Mouse (Mus musculus): ENCODE results near the gene Etv6. TPM values are rescaled to one million over a fixed set of nuclear protein-coding genes. Genes with fewer than 3 reads are reported as not detected.

Gene Etv6
- total and polyA plus RNA-seq, 2 experiments from 2014 or later: 6.1 to 30.3 TPM

GRCm38 (mm10) chr6:134222248-134222929 is 186.9 kb downstream of the Etv6 start:
- Histone ChIP-seq H3K4me1 (ENCODE audit: control insufficient read depth, insufficient read depth) (0 out of 2 replicates have a peak, but pooled peaks cover 16% of the 10 kb centered on the region), H3K4me3 (ENCODE audit: low read depth, low read length) (no peak overlapping the region)
- ATAC-seq (ENCODE audit: insufficient read depth, low read depth): no peak

GRCm38 (mm10) chr6:134225564-134225963 is 190.1 kb downstream of the Etv6 start:
- H3K36me3 ChIP-seq (replicated peaks; ENCODE audit: control insufficient read depth, insufficient read depth, low read length): peaks cover 12% of the 10 kb centered on the region
- no peak overlapping the region for H3K27ac ChIP-seq (ENCODE audit: low read depth)
- WGBS: 90% methylated on average over 11 of the region's 11 CpGs
- no peaks in the 10 kb centered on the region for H3K9me3 ChIP-seq (replicated peaks; ENCODE audit: control insufficient read depth, low read length)
- no peak overlapping the region for H3K4me3 ChIP-seq (ENCODE audit: low read depth, low read length)
- 0 out of 2 replicates have a peak, but pooled peaks cover 5% of the 10 kb centered on the region for H3K4me1 ChIP-seq (ENCODE audit: control insufficient read depth, insufficient read depth)
- ATAC-seq (ENCODE audit: insufficient read depth, low read depth) (no peak), DNase-seq (ENCODE audit: low spot score) (no peak)
- H3K27me3 ChIP-seq (ENCODE audit: control insufficient read depth, insufficient read depth, low read length): no peaks in the 10 kb centered on the region
- no peak overlapping the region for H3K4me2 ChIP-seq (ENCODE audit: low read depth, low read length)
- no peak for TF ChIP-seq CTCF (IDR thresholded peaks at IDR 0.05; ENCODE audit: low read depth)
- TF ChIP-seq EP300 (IDR thresholded peaks at IDR 0.05; ENCODE audit: low read depth): no peak
- no peak overlapping the region for H3K9ac ChIP-seq (replicated peaks; ENCODE audit: low read depth, low read length)

More at GRCm38 (mm10) chr6:134222248-134222929, 186.9 kb downstream of the Etv6 start:
- H3K9me3 ChIP-seq (replicated peaks; ENCODE audit: control insufficient read depth, low read length): no peaks in the 10 kb centered on the region
- H3K9ac ChIP-seq (replicated peaks; ENCODE audit: low read depth, low read length): no peak overlapping the region
- H3K36me3 ChIP-seq (replicated peaks; ENCODE audit: control insufficient read depth, insufficient read depth, low read length): peaks cover 6% of the 10 kb centered on the region
- DNase-seq (ENCODE audit: low spot score): no peak
- 63% methylated on average over 8 of the region's 8 CpGs for WGBS
- no peak for TF ChIP-seq CTCF (IDR thresholded peaks at IDR 0.05; ENCODE audit: low read depth)
- no peak for TF ChIP-seq EP300 (IDR thresholded peaks at IDR 0.05; ENCODE audit: low read depth)
- H3K27me3 ChIP-seq (ENCODE audit: control insufficient read depth, insufficient read depth, low read length): no peaks in the 10 kb centered on the region
- no peak overlapping the region for H3K4me2 ChIP-seq (ENCODE audit: low read depth, low read length)
- H3K27ac ChIP-seq (ENCODE audit: low read depth): no peak overlapping the region

- H3K27ac ChIP-seq (ENCODE audit: low read depth): no peak overlapping the region
- TF ChIP-seq EP300 (IDR thresholded peaks at IDR 0.05; ENCODE audit: low read depth): no peak
- no peak for TF ChIP-seq CTCF (IDR thresholded peaks at IDR 0.05; ENCODE audit: low read depth)
- H3K36me3 ChIP-seq (replicated peaks; ENCODE audit: control insufficient read depth, insufficient read depth, low read length): peaks cover 12% of the 10 kb centered on the region
- 66% methylated on average over 8 of the region's 8 CpGs for WGBS
- no peaks in the 10 kb centered on the region for H3K27me3 ChIP-seq (ENCODE audit: control insufficient read depth, insufficient read depth, low read length)
- no peak overlapping the region for H3K4me2 ChIP-seq (ENCODE audit: low read depth, low read length)
- DNase-seq (ENCODE audit: low spot score) (no peak), ATAC-seq (ENCODE audit: insufficient read depth, low read depth) (no peak)
- H3K9ac ChIP-seq (replicated peaks; ENCODE audit: low read depth, low read length): no peak overlapping the region
- no peak overlapping the region for H3K4me3 ChIP-seq (ENCODE audit: low read depth, low read length)
- no peaks in the 10 kb centered on the region for H3K9me3 ChIP-seq (replicated peaks; ENCODE audit: control insufficient read depth, low read length)
- H3K4me1 ChIP-seq (ENCODE audit: control insufficient read depth, insufficient read depth): no peaks in the 10 kb centered on the region
Measured at GRCm38 (mm10) chr6:134226349-134227169, 191.1 kb downstream of the Etv6 start.

GRCm38 (mm10) chr6:134236311-134236710 is 200.8 kb downstream of the Etv6 start:
- H3K27me3 ChIP-seq (ENCODE audit: control insufficient read depth, insufficient read depth, low read length): no peaks in the 10 kb centered on the region
- ATAC-seq (ENCODE audit: insufficient read depth, low read depth) (no peak), DNase-seq (ENCODE audit: low spot score) (no peak)
- TF ChIP-seq CTCF (IDR thresholded peaks at IDR 0.05; ENCODE audit: low read depth): no peak
- TF ChIP-seq EP300 (IDR thresholded peaks at IDR 0.05; ENCODE audit: low read depth): no peak
- no peaks in the 10 kb centered on the region for H3K9me3 ChIP-seq (replicated peaks; ENCODE audit: control insufficient read depth, low read length)
- H3K9ac ChIP-seq (replicated peaks; ENCODE audit: low read depth, low read length): no peak overlapping the region
- H3K4me2 ChIP-seq (ENCODE audit: low read depth, low read length): no peak overlapping the region
- WGBS: 61% methylated on average over 4 of the region's 4 CpGs
- H3K4me3 ChIP-seq (ENCODE audit: low read depth, low read length): no peak overlapping the region
- H3K4me1 ChIP-seq (ENCODE audit: control insufficient read depth, insufficient read depth): peaks cover 19% of the 10 kb centered on the region; the same call in 1 of the 2 replicates
- no peak overlapping the region for H3K27ac ChIP-seq (ENCODE audit: low read depth)
- peaks cover 20% of the 10 kb centered on the region for H3K36me3 ChIP-seq (replicated peaks; ENCODE audit: control insufficient read depth, insufficient read depth, low read length)

GRCm38 (mm10) chr6:134238455-134238854 is 203.0 kb downstream of the Etv6 start:
- H3K9ac ChIP-seq (replicated peaks; ENCODE audit: low read depth, low read length): no peak overlapping the region
- no peaks in the 10 kb centered on the region for H3K27me3 ChIP-seq (ENCODE audit: control insufficient read depth, insufficient read depth, low read length)
- no peaks in the 10 kb centered on the region for H3K9me3 ChIP-seq (replicated peaks; ENCODE audit: control insufficient read depth, low read length)
- DNase-seq (ENCODE audit: low spot score) (no peak), ATAC-seq (ENCODE audit: insufficient read depth, low read depth) (peak; percentile 65; the same call in 1 of the 2 replicates)
- no peak overlapping the region for H3K4me3 ChIP-seq (ENCODE audit: low read depth, low read length)
- peaks cover 18% of the 10 kb centered on the region for H3K36me3 ChIP-seq (replicated peaks; ENCODE audit: control insufficient read depth, insufficient read depth, low read length)
- no peak overlapping the region for H3K4me2 ChIP-seq (ENCODE audit: low read depth, low read length)
- H3K4me1 ChIP-seq (ENCODE audit: control insufficient read depth, insufficient read depth): peaks cover 24% of the 10 kb centered on the region; the same call in 1 of the 2 replicates
- TF ChIP-seq CTCF (IDR thresholded peaks at IDR 0.05; ENCODE audit: low read depth) (no peak), EP300 (IDR thresholded peaks at IDR 0.05; ENCODE audit: low read depth) (no peak)
- peak overlapping the region; percentile 18 for H3K27ac ChIP-seq (ENCODE audit: low read depth)
- 38% methylated on average over 9 of the region's 9 CpGs for WGBS

All from heart, postnatal 0 days (tissue).